Mouse (Mus musculus): ENCODE measurements around the gene 1190007I07Rik. TPM values are rescaled to one million over a fixed set of nuclear protein-coding genes. Genes with fewer than 3 reads are reported as not detected.

Gene 1190007I07Rik
- 20.5 TPM for polyA plus RNA-seq (2015; fragmentation: Illumina TruSeq; extraction: RNeasy Lipid Tissue Mini Kit (QIAGEN cat#74804); ENCODE audit: insufficient read depth, low replicate concordance)

DNA sequence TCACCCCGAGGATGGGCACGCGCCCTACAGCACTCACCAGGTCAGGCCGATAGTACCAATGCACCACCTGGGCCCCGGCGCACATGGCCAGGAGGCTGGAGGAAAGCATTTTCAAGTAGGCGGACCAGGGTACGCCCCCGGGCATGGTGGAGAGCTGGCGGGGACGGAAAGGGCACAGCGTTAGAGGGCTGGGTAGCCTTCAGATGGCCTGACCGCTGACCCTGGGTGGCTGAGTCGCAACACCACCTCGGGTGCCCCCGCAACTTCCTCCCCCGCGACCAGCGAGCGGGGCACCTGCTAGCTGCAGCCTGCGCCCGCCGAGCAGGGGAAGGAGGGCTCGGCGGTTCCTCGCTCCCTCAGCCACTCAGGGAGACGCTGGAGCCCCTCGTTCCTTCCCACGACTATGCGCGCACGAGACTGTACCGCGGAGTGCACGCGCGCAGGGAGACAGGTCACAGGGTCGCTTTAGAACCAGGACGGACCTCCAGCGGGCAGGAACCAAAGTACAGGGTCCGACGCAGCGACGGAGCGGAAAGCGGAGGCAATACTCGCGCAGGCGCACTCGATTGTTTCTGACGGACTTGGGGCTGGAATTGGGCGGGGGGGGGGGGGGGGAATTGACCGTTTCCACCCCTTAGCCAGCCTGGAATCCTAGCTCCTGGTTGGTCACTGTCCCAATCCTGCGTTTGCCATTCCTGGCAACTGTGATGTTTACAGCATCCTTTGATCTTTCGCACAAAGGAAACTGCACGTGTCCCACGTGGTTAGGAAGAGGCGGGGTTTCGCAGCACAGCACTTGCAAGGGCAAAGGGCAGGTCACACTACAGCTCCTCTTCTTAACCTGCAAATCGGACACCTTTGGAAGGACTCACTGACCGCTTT, at the start of gene 1190007I07Rik:
Gene 1190007I07Rik, minus strand, starts transcription at position 558 of the 882 bp plus-strand sequence.

DNA sequence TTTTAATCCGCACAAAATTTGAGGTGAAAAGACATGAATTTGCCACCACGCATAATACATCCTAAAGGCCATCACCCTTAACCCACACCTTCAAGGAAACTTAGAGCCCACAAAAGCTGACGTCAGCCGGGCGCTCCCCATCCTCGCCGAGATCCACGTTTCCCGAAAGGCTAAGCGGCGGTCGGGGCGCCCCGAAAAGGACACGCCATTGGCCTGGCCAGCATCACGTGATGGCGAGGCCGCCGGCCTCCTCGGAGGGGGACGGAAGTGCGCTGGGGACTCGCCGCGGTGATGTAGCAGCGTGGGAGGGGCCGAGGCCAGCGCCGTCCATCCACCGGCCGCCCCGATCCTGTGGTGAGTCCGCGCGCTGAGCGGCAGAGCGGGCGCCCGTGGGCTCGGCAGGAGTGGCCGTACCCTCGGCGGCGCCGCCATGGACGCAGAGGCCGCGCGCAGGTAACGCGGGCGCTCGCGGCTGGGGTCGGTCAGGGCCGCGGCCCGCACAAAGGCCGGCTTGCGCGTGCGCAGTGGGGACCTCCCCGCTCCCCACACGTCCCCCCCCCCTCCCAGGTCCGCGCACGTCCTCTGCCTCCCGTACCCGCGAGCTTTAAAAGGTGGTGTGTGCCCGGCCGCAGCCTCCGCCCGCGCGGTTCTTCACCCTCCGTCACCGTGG, 6.7 kb upstream of the 1190007I07Rik start, which contains the start of gene Tdg:
Gene Tdg, plus strand, starts transcription at position 243 of the 670 bp plus-strand sequence.

Other genes with a start within 250 kb of the 1190007I07Rik start
- not detected for gene Gm1553, start 130.6 kb downstream of the 1190007I07Rik start, polyA plus RNA-seq (2015; fragmentation: Illumina TruSeq; extraction: RNeasy Lipid Tissue Mini Kit (QIAGEN cat#74804); ENCODE audit: insufficient read depth, low replicate concordance)
- gene Tdg, start 6.6 kb upstream of the 1190007I07Rik start, polyA plus RNA-seq (2015; fragmentation: Illumina TruSeq; extraction: RNeasy Lipid Tissue Mini Kit (QIAGEN cat#74804); ENCODE audit: insufficient read depth, low replicate concordance) = 50.3 TPM
- 1.9 TPM for gene Glt8d2, start 67.4 kb upstream of the 1190007I07Rik start, polyA plus RNA-seq (2015; fragmentation: Illumina TruSeq; extraction: RNeasy Lipid Tissue Mini Kit (QIAGEN cat#74804); ENCODE audit: insufficient read depth, low replicate concordance)
- 40.2 TPM for gene Hcfc2, start 72.9 kb upstream of the 1190007I07Rik start, polyA plus RNA-seq (2015; fragmentation: Illumina TruSeq; extraction: RNeasy Lipid Tissue Mini Kit (QIAGEN cat#74804); ENCODE audit: insufficient read depth, low replicate concordance)
- gene Nfyb, start 140.9 kb upstream of the 1190007I07Rik start, polyA plus RNA-seq (2015; fragmentation: Illumina TruSeq; extraction: RNeasy Lipid Tissue Mini Kit (QIAGEN cat#74804); ENCODE audit: insufficient read depth, low replicate concordance) = 51.8 TPM
- 44.6 TPM for gene Txnrd1, start 210.7 kb upstream of the 1190007I07Rik start, polyA plus RNA-seq (2015; fragmentation: Illumina TruSeq; extraction: RNeasy Lipid Tissue Mini Kit (QIAGEN cat#74804); ENCODE audit: insufficient read depth, low replicate concordance)
- gene Eid3, start 243.4 kb upstream of the 1190007I07Rik start, polyA plus RNA-seq (2015; fragmentation: Illumina TruSeq; extraction: RNeasy Lipid Tissue Mini Kit (QIAGEN cat#74804); ENCODE audit: insufficient read depth, low replicate concordance) = 0.55 TPM

All from spleen, adult 10 weeks (tissue).